Mouse (Mus musculus): ENCODE results near the gene Ptpro.

GRCm38 (mm10) chr6:137423830-137424229, 171.7 kb downstream of the Ptpro start:
- no peak for TF ChIP-seq CTCF (IDR thresholded peaks at IDR 0.05; ENCODE audit: borderline replicate concordance, insufficient read depth, low read length)
- no peak for TF ChIP-seq POLR2A (IDR thresholded peaks at IDR 0.05; ENCODE audit: low read depth, low read length)

All from embryonic fibroblast, embryonic 13.5 days (primary cell).